Mouse (Mus musculus) hindbrain, embryonic 14.5 days (tissue): ENCODE results near the gene Reln. TPM values are rescaled to one million over a fixed set of nuclear protein-coding genes. Genes with fewer than 3 reads are reported as not detected.
A peak's percentile ranks its signal among the peaks of the same experiment; 100 is the strongest.

ENCODE experiments used
- ATAC-seq: fragments of 200-750 bp; cut with Nextera tagmentation; 2 replicates; pipeline ENCODE4 v1.8.0; 2017; ENCODE audit warnings: moderate number of reproducible peaks, mild to moderate bottlenecking, moderate TSS enrichment, moderate library complexity; ENCODE audit not compliant: low FRiP score
- DNase-seq: peaks from one replicate; pipeline ENCODE4 v3.0.0-alpha.2; 2015; ENCODE audit warnings: low spot score
- H3K27ac ChIP-seq: fragments of 300-500 bp; sonication (generic); 2 replicates; pipeline ENCODE4 v1.5.1; 2014; ENCODE audit warnings: mild to moderate bottlenecking, moderate library complexity
- H3K27me3 ChIP-seq: fragments of 300-500 bp; sonication (generic); 2 replicates; pipeline ENCODE4 v1.6.1; 2014; ENCODE audit warnings: mild to moderate bottlenecking, low read length, mixed read lengths; ENCODE audit not compliant: control insufficient read depth, insufficient read depth
- H3K36me3 ChIP-seq: fragments of 300-500 bp; sonication (generic); replicated peaks from 2 replicates; pipeline ENCODE4 v1.6.1; 2014; ENCODE audit not compliant: control insufficient read depth, insufficient read depth
- H3K4me1 ChIP-seq: fragments of 300-500 bp; sonication (generic); replicated peaks from 2 replicates; pipeline ENCODE4 v1.6.1; 2014; ENCODE audit warnings: antibody characterized with exemption, low read length, mixed read lengths; ENCODE audit not compliant: control insufficient read depth, insufficient read depth
- H3K4me2 ChIP-seq: fragments of 300-500 bp; sonication (generic); replicated peaks from 2 replicates; pipeline ENCODE4 v1.6.1; 2014; ENCODE audit warnings: mild to moderate bottlenecking, moderate library complexity
- H3K4me3 ChIP-seq: fragments of 300-500 bp; sonication (generic); replicated peaks from 2 replicates; pipeline ENCODE4 v1.5.1; 2014; ENCODE audit warnings: mild to moderate bottlenecking, low read length
- H3K9ac ChIP-seq: fragments of 300-500 bp; sonication (generic); 2 replicates; pipeline ENCODE4 v1.6.1; 2014
- H3K9me3 ChIP-seq: fragments of 300-500 bp; sonication (generic); 2 replicates; pipeline ENCODE4 v1.6.1; 2016; ENCODE audit warnings: low read length; ENCODE audit not compliant: control insufficient read depth
- WGBS: fragments of 180-500 bp; shearing (Covaris S2); extraction: QIAGEN DNeasy Blood & Tissue Kit; methylation state at CpG from one replicate; pipeline ENCODE4 v1.1.7; 2014; 5-methylcytosine and 5-hydroxymethylcytosine counted together
- polyA plus RNA-seq: library from polyadenylated mRNA; unstranded; fragments of >200 nt; fragmentation: Nextera tagmentation; extraction: Ambion mirVana; gene quantifications from 2 replicates; pipeline ENCODE4 v1.2.1, GENCODE M21; 2014

Gene Reln
- polyA plus RNA-seq, 1 experiment from 2014 or later = 63.5 TPM

DNA sequence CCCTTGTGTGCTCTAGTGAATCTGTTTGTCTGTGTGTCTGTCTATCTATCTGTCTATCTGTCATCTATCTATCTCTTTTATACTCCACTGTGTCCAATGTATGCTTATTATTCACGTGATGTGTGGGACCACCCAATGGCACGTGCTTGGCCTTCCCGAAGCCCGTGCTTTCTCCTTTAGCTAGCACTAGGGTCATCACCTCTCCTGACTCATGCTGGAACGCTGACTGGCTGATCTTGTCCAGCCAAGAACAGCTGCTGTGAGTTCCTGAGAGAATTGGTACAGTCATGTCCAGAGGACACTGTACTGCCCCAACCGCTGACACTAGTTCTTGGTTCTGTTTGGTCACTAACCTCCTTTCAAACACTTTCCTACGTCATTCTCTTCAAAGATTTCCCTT lies 485.8 kb downstream of the Reln start:
- Histone ChIP-seq H3K4me1 (no peaks in the 10 kb centered on the region), H3K4me2 (no peak overlapping the region), H3K27ac (no peak overlapping the region), H3K4me3 (no peak overlapping the region), H3K27me3 (no peaks in the 10 kb centered on the region), H3K9ac (no peak overlapping the region), H3K36me3 (no peaks in the 10 kb centered on the region), H3K9me3 (no peaks in the 10 kb centered on the region)
- 90% methylated on average over 7 of the region's 7 CpGs for WGBS
- ATAC-seq (no peak), DNase-seq (no peak)

GRCm38 (mm10) chr5:21851679-21852340 lies 492.7 kb downstream of the Reln start:
- ATAC-seq = peak; percentile 60; the same call in 1 of the 2 replicates
- Histone ChIP-seq H3K9ac (no peak overlapping the region), H3K4me2 (no peak overlapping the region), H3K4me3 (no peak overlapping the region), H3K27me3 (no peaks in the 10 kb centered on the region), H3K4me1 (no peaks in the 10 kb centered on the region), H3K36me3 (no peaks in the 10 kb centered on the region), H3K27ac (no peak overlapping the region), H3K9me3 (no peaks in the 10 kb centered on the region)
- DNase-seq = peak; percentile 38
- WGBS = 45% methylated on average over 10 of the region's 10 CpGs

- Histone ChIP-seq H3K4me3 (no peak overlapping the region), H3K36me3 (no peaks in the 10 kb centered on the region), H3K27ac (no peak overlapping the region), H3K27me3 (no peaks in the 10 kb centered on the region), H3K9ac (no peak overlapping the region), H3K4me1 (no peaks in the 10 kb centered on the region), H3K4me2 (no peak overlapping the region), H3K9me3 (no peaks in the 10 kb centered on the region)
- ATAC-seq (no peak), DNase-seq (no peak)
- WGBS = 83% methylated on average over 6 of the region's 6 CpGs
Observed at GRCm38 (mm10) chr5:21847438-21847837, 497.1 kb downstream of the Reln start.

GRCm38 (mm10) chr5:21846616-21847290 lies 497.7 kb downstream of the Reln start:
- no peaks in the 10 kb centered on the region for H3K27me3 ChIP-seq
- WGBS = 89% methylated on average over 20 of the region's 20 CpGs
- no peaks in the 10 kb centered on the region for H3K36me3 ChIP-seq
- H3K27ac ChIP-seq = no peak overlapping the region
- no peaks in the 10 kb centered on the region for H3K9me3 ChIP-seq
- no peak overlapping the region for H3K4me3 ChIP-seq
- H3K4me2 ChIP-seq = no peak overlapping the region
- no peak overlapping the region for H3K9ac ChIP-seq
- DNase-seq (no peak), ATAC-seq (no peak)
- no peaks in the 10 kb centered on the region for H3K4me1 ChIP-seq

DNA sequence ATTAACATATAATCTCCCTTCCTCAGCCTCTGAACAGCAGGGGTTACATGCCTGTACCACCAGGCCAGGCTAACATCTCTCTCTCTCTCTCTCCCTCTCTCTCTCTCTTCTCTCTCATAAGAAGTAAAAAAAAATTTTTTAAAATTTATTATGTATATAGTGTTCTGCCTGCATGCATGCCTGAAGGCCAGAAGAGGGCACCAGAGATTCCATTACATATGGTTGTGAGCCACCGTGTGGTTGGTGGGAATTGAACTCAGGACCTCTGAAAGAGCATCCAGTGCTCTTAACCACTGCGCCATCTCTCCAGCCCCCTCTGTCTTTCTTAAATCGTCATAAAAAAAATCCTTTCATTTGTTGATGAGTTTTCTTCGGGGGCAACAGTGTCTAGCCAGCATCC lies 499.8 kb downstream of the Reln start:
- no peak for ATAC-seq
- 79% methylated on average over 4 of the region's 4 CpGs for WGBS

More for the DNA sequence above, 499.8 kb downstream of the Reln start:
- Histone ChIP-seq H3K9ac (no peak overlapping the region), H3K4me1 (no peaks in the 10 kb centered on the region), H3K4me2 (no peak overlapping the region), H3K27ac (no peak overlapping the region), H3K27me3 (no peaks in the 10 kb centered on the region), H3K36me3 (no peaks in the 10 kb centered on the region), H3K9me3 (no peaks in the 10 kb centered on the region), H3K4me3 (no peak overlapping the region)
- DNase-seq = no peak

Other genes starting within 250 kb of the Reln start
- gene Orc5, start 205.7 kb upstream of the Reln start, polyA plus RNA-seq = 35.9 and 39.4 TPM in 2 replicates